Mouse (Mus musculus) lung, postnatal 0 days (tissue): ENCODE measurements at regions not wholly inside any gene's neighbourhood (a gene's known extent, or its start where the extent isn't known, plus 50 kb on each side); places are given as distances from the start of the nearest gene placed in this dataset.

Source experiments
- ATAC-seq: fragments of 200-750 bp; cut with Nextera tagmentation; 2 replicates; pipeline ENCODE4 v1.8.0; 2017; ENCODE audit warnings: moderate library complexity
- DNase-seq: peaks from one replicate; pipeline ENCODE4 v3.0.0-alpha.2; 2016; ENCODE audit warnings: low spot score
- H3K27ac ChIP-seq: fragments of 300-500 bp; sonication (generic); 2 replicates; pipeline ENCODE4 v1.5.1; 2014; ENCODE audit warnings: antibody characterized with exemption, mild to moderate bottlenecking, low read length, mixed read lengths
- H3K27me3 ChIP-seq: fragments of 300-500 bp; sonication (generic); replicated peaks from 2 replicates; pipeline ENCODE4 v1.6.1; 2014; ENCODE audit warnings: low read length, mixed read lengths; ENCODE audit not compliant: insufficient read depth
- H3K36me3 ChIP-seq: fragments of 300-500 bp; sonication (generic); 2 replicates; pipeline ENCODE4 v1.6.1; 2014; ENCODE audit warnings: low read length, mixed read lengths; ENCODE audit not compliant: insufficient read depth
- H3K4me1 ChIP-seq: fragments of 300-500 bp; sonication (generic); 2 replicates; pipeline ENCODE4 v1.6.1; 2014; ENCODE audit warnings: antibody characterized with exemption, low read depth, low read length, mixed read lengths; ENCODE audit not compliant: insufficient read depth
- H3K4me2 ChIP-seq: fragments of 300-500 bp; sonication (generic); replicated peaks from 2 replicates; pipeline ENCODE4 v1.6.1; 2014; ENCODE audit warnings: low read depth, mild to moderate bottlenecking, low read length, moderate library complexity, mixed read lengths
- H3K4me3 ChIP-seq: fragments of 300-500 bp; sonication (generic); 2 replicates; pipeline ENCODE4 v1.5.1; 2014; ENCODE audit warnings: low read depth, low read length
- H3K9ac ChIP-seq: fragments of 300-500 bp; sonication (generic); replicated peaks from 2 replicates; pipeline ENCODE4 v1.6.1; 2014; ENCODE audit warnings: low read depth, mild to moderate bottlenecking
- H3K9me3 ChIP-seq: fragments of 300-500 bp; sonication (generic); 2 replicates; pipeline ENCODE4 v1.6.1; 2016; ENCODE audit warnings: low read length, mixed read lengths
- CTCF ChIP-seq: IDR thresholded peaks from 2 replicates; pipeline ENCODE4 v1.5.1; 2016; ENCODE audit warnings: antibody characterized with exemption, mild to moderate bottlenecking
- EP300 ChIP-seq: IDR thresholded peaks from 2 replicates; pipeline ENCODE4 v1.6.1; 2016; ENCODE audit warnings: antibody characterized with exemption, mild to moderate bottlenecking, control low read depth
- WGBS: fragments of 180-500 bp; shearing (Covaris S2); extraction: QIAGEN DNeasy Blood & Tissue Kit; methylation state at CpG from one replicate; pipeline ENCODE4 v1.1.7; 2014; 5-methylcytosine and 5-hydroxymethylcytosine counted together

DNA sequence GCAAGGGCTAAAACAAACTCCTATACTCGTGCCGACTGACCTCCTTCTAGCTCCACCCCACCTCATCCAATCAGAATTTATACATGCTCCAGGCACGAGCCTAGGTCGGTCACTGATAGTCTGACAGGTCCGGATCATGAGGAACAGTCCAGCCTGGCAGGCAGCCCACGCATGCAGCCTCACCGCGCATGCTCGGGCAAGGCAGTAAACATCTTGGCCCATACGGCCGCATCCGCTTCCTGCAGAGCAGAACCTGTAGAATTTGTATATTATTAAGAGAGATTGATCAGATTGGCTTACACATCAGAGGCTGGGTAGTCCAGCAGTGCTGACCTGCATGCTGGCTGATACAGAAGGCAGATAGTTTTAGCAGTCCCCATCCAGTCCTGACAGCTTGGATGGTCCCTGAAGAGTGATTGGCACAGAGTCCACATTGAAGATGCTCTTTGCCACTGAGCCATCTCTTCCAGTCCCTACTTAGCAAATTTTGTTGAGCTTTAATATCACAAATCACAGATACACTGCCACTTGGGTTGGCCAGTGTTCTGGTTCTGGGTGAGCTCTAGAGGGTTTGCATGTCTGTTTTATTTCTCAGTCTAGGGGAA, 78.2 kb upstream of the Tmem150c start:
- H3K27ac ChIP-seq = no peak overlapping the region
- no peaks in the 10 kb centered on the region for H3K36me3 ChIP-seq
- DNase-seq (no peak), ATAC-seq (no peak)
- 87% methylated on average over 12 of the region's 12 CpGs for WGBS
- TF ChIP-seq CTCF = no peak
- TF ChIP-seq EP300 = no peak
- H3K9me3 ChIP-seq = no peaks in the 10 kb centered on the region
- no peak overlapping the region for H3K4me3 ChIP-seq
- no peak overlapping the region for H3K9ac ChIP-seq
- no peaks in the 10 kb centered on the region for H3K4me1 ChIP-seq
- no peaks in the 10 kb centered on the region for H3K27me3 ChIP-seq
- H3K4me2 ChIP-seq = no peak overlapping the region

DNA sequence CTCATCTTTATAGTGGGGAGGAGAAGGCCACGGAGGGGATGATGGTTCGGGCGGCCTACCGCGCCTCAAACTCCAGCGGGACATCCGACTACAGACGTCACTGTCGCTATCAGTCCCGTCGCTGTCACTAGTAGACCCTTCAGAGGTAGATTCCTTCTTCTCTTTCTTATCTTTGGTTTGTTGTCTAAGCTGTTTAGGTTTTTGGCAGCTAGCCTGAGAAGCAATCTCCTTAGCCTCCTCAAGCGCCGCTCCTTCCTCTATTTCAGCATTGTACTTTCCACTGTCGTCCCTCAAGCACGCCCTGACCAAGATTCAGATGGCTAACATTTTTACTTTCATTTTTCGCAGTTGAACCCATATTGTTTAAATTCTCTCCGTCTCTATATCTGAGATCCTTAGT, 76.7 kb upstream of the Tmem150c start:
- no peaks in the 10 kb centered on the region for H3K27me3 ChIP-seq
- H3K4me3 ChIP-seq = no peak overlapping the region
- H3K9me3 ChIP-seq = no peaks in the 10 kb centered on the region
- DNase-seq = no peak
- H3K27ac ChIP-seq = no peak overlapping the region
- no peak for ATAC-seq
- H3K4me1 ChIP-seq = no peaks in the 10 kb centered on the region
- TF ChIP-seq CTCF (no peak), EP300 (no peak)
- WGBS = 72% methylated on average over 17 of the region's 17 CpGs
- H3K4me2 ChIP-seq = no peak overlapping the region
- no peaks in the 10 kb centered on the region for H3K36me3 ChIP-seq
- no peak overlapping the region for H3K9ac ChIP-seq

DNA sequence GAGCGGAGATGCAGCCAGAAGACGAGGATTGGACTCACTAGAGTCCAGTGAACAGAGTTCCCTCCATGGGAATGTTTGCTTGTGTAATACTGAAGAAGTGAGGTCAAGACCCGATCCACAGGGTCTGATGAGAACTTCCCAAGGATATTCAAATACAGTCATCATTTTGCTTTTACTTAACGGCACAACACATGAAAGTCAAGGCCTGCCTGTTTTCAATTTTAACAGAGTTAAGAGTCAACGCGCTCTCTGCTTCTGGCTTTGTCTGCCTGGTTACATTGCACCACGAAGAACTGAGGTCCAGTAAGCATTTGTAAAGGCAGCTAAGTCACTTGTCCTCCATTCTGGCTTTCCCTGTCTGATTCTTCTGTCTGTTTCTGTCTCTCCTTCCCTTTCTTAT, 72.5 kb upstream of the Tmem150c start:
- no peaks in the 10 kb centered on the region for H3K27me3 ChIP-seq
- no peak overlapping the region for H3K9ac ChIP-seq
- DNase-seq (no peak), ATAC-seq (no peak)
- 79% methylated on average over 7 of the region's 7 CpGs for WGBS
- no peak overlapping the region for H3K4me2 ChIP-seq
- H3K9me3 ChIP-seq = no peaks in the 10 kb centered on the region
- no peaks in the 10 kb centered on the region for H3K4me1 ChIP-seq
- no peak overlapping the region for H3K4me3 ChIP-seq
- no peaks in the 10 kb centered on the region for H3K36me3 ChIP-seq
- no peak for TF ChIP-seq EP300
- TF ChIP-seq CTCF = no peak
- H3K27ac ChIP-seq = no peak overlapping the region

DNA sequence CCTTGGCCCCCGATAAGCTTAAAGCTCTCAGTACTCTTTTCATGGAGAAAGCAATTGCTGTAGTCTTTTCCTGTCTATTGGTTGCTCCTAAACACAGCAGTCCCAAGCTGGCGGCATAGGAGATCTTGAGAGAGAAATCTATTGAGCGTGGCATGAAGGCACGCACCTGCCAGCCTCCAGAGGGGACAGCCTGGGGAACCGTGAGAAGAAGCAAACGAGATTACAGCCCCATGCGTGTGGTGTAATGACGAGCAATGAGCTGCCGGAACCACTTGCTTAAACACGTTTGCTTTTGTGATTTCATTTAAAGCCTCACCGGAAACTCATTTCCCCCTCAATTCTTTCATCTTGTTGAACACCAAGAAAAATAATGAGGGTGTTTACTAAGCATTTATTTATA, 72.0 kb upstream of the Tmem150c start:
- no peak for DNase-seq
- 53% methylated on average over 11 of the region's 11 CpGs for WGBS

DNA sequence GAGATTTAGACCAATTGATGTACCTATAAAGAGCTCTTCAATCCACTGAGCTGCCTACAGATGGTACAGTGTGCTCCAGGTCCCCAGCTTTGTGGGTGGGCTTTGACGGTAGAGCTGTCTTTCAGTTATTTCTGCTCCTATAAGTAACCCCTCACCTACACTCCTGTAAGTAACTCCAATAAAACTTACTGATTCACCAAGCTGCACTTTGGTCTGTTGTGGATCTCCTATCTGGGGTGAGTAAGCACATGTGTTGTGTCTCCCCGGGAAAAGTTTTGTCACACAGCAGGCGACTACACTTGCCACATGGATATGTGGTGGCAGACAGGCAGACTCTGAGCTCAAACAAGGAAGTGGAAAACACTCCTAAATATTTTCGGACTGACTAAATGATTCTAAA, 70.4 kb upstream of the Tmem150c start:
- no peak for ATAC-seq
- WGBS = 79% methylated on average over 4 of the region's 4 CpGs

More for the DNA sequence above, 72.0 kb upstream of the Tmem150c start:
- H3K9me3 ChIP-seq = no peaks in the 10 kb centered on the region
- no peak overlapping the region for H3K27ac ChIP-seq
- no peaks in the 10 kb centered on the region for H3K27me3 ChIP-seq
- H3K4me1 ChIP-seq = no peaks in the 10 kb centered on the region
- no peak overlapping the region for H3K9ac ChIP-seq
- no peak for ATAC-seq
- no peak overlapping the region for H3K4me3 ChIP-seq
- H3K36me3 ChIP-seq = no peaks in the 10 kb centered on the region
- TF ChIP-seq EP300 = no peak
- TF ChIP-seq CTCF = no peak
- H3K4me2 ChIP-seq = no peak overlapping the region

DNA sequence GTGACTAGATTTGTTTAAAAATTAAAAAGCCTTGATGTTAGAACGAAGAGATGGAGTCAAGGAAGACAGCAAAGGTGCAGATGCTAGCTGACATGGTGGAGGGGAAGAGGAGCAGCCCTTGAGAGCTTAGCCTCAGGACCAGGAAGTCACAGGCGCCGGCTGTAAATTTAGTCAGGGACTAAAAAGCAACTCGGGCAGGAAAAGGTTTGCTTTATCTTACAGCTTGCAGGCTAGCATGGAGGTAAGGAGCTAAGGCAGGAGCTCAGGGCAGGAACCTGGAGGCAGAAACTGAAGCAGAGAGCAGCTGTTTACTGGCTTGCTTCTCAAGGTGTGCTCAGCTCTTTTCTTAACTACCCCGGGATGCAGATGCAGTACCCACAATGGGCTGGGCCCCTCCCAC, 68.3 kb upstream of the Tmem150c start:
- H3K27ac ChIP-seq = no peak overlapping the region
- no peaks in the 10 kb centered on the region for H3K9me3 ChIP-seq
- H3K9ac ChIP-seq = no peak overlapping the region
- no peak for ATAC-seq
- no peak for DNase-seq
- 54% methylated on average over 5 of the region's 5 CpGs for WGBS
- TF ChIP-seq EP300 = no peak
- no peak for TF ChIP-seq CTCF
- H3K4me1 ChIP-seq = no peaks in the 10 kb centered on the region
- H3K4me2 ChIP-seq = no peak overlapping the region
- H3K36me3 ChIP-seq = no peaks in the 10 kb centered on the region
- no peaks in the 10 kb centered on the region for H3K27me3 ChIP-seq
- H3K4me3 ChIP-seq = no peak overlapping the region

More for the DNA sequence above, 70.4 kb upstream of the Tmem150c start:
- TF ChIP-seq EP300 = no peak
- no peak for TF ChIP-seq CTCF
- Histone ChIP-seq H3K4me1 (no peaks in the 10 kb centered on the region), H3K4me3 (no peak overlapping the region), H3K4me2 (no peak overlapping the region), H3K36me3 (no peaks in the 10 kb centered on the region), H3K27me3 (no peaks in the 10 kb centered on the region), H3K9me3 (no peaks in the 10 kb centered on the region), H3K9ac (no peak overlapping the region), H3K27ac (no peak overlapping the region)
- DNase-seq = no peak
